Mouse (Mus musculus) T-cell, adult 2 months (primary cell): ENCODE measurements around the gene Kntc1.

ENCODE experiments used
- DNase-seq: peaks from one replicate; pipeline ENCODE4 v3.0.0; 2022; ENCODE audit warnings: low spot score

Gene Kntc1

GRCm38 (mm10) chr5:123869615-123870014 is 120.1 kb downstream of the Kntc1 start:
- no peak for DNase-seq
